Mouse (Mus musculus): Measurements from ENCODE around the gene Tle6.

DNA sequence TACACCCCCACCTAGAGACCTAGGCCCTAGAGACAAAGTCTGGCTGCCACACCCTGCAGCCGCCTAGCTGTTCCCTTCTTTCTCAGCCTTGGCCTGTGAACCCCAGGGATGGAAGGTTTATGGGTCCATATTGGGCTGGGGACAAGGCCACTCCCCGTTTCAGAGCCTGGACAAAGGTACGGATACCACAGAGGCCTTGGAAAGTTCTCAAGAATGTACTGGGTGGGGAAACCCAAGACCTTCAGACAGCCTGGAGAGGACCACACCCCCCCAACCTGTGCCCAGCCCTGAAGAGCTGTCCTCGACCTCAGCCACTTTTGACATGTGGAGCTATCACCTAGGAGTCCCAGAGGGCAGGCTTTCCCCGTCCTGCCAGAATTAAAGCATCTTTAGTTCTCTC, 51.9 kb downstream of the Tle6 start:
- TF ChIP-seq CTCF (IDR thresholded peaks at IDR 0.05; ENCODE audit: low read depth, low read length) (no peak), EP300 (IDR thresholded peaks at IDR 0.05; ENCODE audit: insufficient read depth, low read depth, low read length) (no peak), POLR2A (IDR thresholded peaks at IDR 0.05; ENCODE audit: insufficient read depth, low read length) (no peak)

All from ES-Bruce4 (cell line).